Mouse (Mus musculus) frontal cortex, adult (tissue): ENCODE measurements around the gene Gm1043.

Source experiments
- ATAC-seq: cut with Nextera tagmentation; 2 replicates; pipeline ENCODE4 v1.9.2; 2017; ENCODE audit warnings: mild to moderate bottlenecking, moderate library complexity, mixed read lengths; ENCODE audit not compliant: low TSS enrichment

The Gm1043 gene

GRCm38 (mm10) chr5:37066703-37067568, 18.2 kb upstream of the Gm1043 start:
- ATAC-seq, result peak; percentile 1; the same call in 1 of the 2 replicates

DNA sequence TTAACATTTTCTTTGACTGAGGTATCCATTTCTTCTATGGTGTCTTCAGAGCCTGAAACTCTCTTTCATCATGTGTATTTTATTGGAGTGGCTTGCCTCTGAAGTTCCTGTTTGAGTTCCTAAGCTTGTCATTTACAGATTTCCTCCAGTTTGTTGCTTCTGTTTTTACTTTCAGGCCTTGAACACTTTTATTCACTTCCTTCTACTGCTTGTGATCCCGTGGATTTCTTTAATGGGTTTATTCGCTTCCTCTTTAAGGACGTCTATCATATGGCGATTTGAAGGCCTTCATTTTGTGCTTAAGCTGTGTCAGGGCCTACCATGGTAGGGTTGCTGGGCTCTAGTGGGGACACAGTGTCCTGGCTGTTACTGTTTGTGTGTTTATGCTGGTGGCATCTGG, 11.5 kb upstream of the Gm1043 start:
- no peak for ATAC-seq

DNA sequence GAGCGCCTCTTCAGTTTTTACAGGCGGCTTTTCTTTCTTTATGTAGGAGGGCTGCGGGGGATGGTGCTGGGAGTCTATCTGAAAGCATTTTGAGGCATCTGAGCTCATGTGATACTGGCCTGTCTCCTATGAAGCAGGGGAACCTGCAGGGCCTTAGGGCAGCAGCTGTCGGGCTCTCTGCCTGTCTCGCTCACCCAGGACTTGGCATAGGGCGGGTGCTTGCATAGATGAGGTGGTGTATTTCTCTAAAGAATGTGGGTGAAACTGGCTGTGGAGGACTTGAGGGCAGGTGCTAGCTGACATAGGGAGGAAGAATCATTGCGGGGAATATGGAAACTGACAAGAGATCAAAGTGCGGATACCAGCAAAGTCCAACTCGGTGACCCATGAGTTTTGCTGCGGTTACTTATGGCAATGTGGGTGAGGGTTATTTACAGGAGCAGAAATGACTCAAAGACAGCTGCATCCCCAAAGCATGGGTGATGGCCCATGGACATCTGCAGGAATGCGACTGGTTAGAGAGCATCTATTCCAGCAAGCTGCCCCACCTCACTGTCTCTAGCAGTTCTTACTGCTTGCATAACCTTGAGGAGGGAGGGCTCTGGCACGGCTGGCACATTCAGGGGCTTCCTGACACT, 8.4 kb upstream of the Gm1043 start:
- peak; percentile 82 for ATAC-seq

DNA sequence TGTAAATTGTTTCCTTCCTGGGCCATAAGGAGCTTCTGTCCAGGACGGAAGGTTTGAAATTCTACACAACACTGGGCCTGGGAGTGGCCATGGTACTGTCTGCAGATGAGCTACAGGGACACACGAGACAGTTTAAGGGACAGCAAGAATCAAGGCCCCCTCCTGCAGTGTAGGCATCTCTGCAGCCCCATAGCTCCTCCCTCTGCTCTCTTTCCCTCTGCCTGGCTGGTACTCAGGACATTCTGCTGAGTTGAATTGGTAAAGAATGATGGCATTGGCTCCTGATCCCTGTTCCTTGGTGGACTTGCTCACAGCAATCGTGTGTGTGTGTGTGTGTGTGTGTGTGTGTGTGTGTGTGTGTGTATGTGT, 7.9 kb upstream of the Gm1043 start:
- ATAC-seq, result peak; percentile 50

DNA sequence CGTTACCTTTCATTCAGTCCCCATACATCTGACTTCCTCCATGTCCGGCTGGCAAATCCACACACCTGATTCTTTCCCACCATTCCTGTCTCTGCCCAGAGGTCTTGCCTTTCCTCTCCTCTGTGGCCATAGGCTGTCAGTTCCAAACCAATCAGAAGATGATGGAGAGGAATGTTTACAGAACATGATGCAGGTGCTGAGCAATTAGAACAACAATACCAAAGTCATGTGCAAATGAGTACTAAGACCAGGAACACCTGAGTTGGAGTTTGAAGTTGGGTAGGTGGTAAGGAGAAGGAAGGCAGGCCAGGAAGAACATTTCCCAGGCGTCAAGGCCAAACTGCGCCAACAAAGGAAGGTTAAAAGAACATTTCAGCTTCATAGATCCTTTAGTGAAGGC, 5.7 kb upstream of the Gm1043 start:
- ATAC-seq, result no peak

GRCm38 (mm10) chr5:37080601-37081000, 4.6 kb upstream of the Gm1043 start:
- ATAC-seq, result no peak

- ATAC-seq, result peak; percentile 55
These were observed 2.8 kb upstream of the Gm1043 start for GRCm38 (mm10) chr5:37082420-37082819.

GRCm38 (mm10) chr5:37083209-37083770, 1.9 kb upstream of the Gm1043 start:
- peak; percentile 25; the same call in 1 of the 2 replicates for ATAC-seq

GRCm38 (mm10) chr5:37083850-37084249, 1.3 kb upstream of the Gm1043 start:
- ATAC-seq, result peak; percentile 45

GRCm38 (mm10) chr5:37085918-37086317, 748 bp downstream of the Gm1043 start:
- no peak for ATAC-seq

GRCm38 (mm10) chr5:37087786-37088185, 2.6 kb downstream of the Gm1043 start:
- no peak for ATAC-seq

DNA sequence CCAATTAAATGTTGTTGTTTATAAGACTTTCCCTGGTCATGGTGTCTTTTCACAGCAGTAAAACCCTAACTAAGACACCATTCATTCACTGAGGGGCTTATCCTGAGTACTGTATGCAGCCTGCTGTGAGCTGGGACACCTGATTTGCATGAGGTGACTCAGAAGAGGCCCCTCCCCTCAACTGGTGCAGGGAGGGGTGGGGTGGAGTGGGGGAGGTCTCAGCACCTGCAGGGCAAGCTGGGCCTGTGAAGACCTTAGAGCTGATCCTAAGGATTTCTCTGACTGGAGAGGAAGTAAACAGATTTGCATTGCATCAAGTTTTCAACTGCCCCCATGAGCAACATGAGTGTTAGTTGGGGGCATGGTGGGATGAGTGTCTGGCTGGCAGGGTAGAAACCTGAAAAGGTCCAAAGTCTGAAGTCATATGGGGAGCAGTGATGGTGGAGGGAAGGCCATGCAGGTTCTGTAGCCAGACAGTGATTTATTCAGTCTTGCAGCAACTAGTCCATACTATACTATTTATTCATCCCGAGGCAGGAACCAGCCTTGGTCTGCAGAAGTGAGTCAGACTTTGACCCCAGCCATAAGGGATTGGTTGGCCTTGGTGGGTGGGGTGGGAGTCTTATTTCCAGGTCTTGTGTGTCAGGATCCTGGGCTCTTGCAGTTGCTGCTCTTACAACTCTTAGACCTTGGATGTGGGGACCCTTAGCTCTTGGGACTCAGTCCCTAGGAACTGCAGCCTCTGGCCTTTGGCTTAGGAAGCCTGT, 3.4 kb downstream of the Gm1043 start:
- ATAC-seq, result no peak

DNA sequence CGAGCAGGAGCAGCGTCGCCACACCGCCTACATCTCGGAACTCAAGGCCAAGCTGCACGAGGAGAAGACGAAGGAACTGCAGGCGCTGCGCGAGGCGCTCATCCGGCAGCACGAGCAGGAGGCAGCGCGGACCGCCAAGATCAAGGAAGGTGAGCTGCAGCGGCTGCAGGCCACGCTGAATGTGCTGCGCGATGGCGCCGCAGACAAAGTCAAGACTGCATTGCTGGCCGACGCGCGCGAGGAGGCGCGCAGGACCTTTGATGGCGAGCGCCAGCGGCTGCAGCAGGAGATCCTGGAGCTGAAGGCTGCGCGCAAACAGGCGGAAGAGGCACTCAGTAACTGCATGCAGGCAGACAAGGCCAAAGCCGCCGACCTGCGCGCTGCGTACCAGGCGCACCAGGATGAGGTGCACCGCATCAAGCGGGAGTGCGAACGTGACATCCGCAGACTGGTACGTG, 6.0 kb downstream of the Gm1043 start:
- peak; percentile 58 for ATAC-seq

DNA sequence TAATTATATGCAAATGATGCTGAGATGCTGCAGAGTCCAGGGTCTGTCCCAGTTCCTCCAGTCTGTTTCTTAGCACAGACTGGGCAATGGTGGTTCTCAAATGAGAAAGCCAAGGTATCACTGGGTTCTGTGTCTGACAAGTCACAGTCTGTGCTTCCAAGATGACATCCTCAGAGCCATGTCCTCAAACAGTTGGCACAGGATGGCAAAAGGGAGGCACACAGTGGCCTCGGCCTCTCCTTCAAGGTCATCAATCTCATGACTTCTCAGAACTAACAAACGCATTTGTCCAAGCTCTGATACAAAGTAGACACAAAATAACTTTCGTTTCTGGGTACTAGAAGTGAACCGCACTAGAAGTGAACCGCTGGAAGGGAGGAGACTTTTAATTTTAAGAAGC, 9.8 kb downstream of the Gm1043 start:
- ATAC-seq, result no peak

GRCm38 (mm10) chr5:37097591-37097990, 12.4 kb downstream of the Gm1043 start:
- no peak for ATAC-seq

- ATAC-seq, result peak; percentile 51
These were observed 15.6 kb downstream of the Gm1043 start for GRCm38 (mm10) chr5:37100813-37101212.

DNA sequence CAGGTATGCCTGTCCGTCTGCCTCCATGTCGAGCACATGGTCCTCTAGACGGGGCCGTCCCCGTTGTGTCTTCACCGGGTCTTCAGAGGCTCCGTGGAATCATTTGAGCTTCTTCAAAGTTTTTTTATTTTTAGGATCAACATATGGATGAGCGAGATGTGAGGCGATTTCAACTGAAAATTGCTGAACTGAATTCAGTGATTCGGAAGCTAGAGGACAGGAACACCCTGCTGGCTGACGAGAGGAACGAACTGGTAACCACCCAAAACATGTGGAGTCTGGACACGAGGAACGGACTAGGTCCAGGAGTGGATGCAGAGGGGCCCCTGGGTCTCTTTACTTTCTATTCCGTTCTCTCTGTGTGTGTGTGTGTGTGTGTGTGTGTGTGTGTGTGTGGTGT, 16.5 kb downstream of the Gm1043 start:
- peak; percentile 27 for ATAC-seq

DNA sequence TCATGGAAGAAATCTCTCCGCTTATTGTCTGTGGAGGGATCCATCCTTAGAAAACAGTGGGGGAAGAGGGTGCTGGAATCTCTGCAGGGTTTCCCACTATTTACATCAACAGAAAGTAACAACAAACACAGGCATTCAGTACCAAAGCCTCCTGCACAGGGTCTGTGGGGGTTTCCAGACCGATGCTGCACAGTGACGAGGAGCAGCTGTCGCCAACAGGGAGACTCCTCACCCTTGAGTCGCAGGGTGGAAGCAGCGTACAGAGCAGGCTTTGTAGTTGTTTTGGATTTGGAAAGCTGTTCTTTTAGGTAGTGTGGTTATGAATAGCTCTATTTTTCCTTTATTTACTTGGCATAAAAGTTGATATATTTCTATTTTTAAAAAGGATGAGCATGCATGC, 16.9 kb downstream of the Gm1043 start:
- ATAC-seq, result no peak

GRCm38 (mm10) chr5:37105531-37106456, 20.6 kb downstream of the Gm1043 start:
- no peak for ATAC-seq

GRCm38 (mm10) chr5:37107111-37107510, 21.9 kb downstream of the Gm1043 start:
- peak; percentile 17; the same call in 1 of the 2 replicates for ATAC-seq

DNA sequence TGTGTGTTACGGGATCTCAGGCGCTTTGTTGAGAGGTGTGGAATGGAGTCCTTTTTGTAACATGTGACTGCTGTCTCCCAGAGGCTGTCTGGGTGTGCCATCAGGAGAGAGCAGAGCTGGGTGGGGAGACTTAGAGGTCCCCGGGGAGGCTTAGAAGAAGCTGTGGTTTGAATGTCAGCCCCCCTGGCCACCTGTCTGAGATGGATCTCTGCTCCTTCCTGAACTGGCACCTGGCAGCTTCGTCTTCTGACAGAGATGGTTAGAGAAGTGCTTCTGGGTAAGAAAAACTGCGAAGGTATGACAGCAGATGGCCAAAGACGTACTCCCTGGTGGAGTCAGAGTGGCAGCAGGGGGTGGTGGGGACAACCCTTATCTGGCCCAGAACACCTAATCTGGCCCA, 22.4 kb downstream of the Gm1043 start:
- ATAC-seq, result peak; percentile 6; the same call in 1 of the 2 replicates
